Mouse (Mus musculus): ENCODE measurements around the gene Cep55.

Gene Cep55

DNA sequence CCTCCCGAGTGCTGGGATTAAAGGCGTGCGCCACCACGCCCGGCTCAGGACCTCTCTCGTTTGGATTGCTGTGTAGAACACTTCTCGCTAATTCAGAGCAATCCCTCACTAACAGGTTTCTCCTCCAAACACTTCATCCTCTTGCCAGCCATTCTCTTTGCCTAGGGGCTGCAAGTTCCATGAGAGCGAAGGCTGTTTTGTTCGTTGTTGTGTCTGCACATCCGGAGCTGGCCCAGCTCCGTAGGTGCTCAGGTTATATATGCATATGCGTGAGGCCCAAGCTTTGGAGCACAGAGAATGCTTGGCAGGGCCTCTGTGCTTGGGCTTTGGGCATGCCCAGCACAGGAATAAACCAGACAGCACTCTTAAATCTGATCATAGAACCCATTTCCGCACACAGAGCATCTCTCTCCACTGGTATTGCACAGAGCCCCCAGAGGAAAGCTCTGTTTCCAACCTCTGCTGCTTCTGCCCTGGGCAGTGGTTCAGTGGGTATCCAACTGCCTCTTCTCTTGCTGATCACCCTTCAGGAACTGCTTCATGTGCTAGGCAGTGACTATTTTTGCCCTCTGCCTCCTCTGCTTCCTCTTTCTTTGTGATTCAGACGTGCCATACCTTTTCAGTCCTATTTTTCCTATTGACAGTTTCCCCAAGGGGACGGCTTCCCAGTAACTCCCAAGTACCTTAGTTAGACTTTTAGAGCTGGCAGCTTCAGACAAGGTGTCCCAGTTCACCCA, 54.9 kb downstream of the Cep55 start:
- DNase-seq, result no peak

DNA sequence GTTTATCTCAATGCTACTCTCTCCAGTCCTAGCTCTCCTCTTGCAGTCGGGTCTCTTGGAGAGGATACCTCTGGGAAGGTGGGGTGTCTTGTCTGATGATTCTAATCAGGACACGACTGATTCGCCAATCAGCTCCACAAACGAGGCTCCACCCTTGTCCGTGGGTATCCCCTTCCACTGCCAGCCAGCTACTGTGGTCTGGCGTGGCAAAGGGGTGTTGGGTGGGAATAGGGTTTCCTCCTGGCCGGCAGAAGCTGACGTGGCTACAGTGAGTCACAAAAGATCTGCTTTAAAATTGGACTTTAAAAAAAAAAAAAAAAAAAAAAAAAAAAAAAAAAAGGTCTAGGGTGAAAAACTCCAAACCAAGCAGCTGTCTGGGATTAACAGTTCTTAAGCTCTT, 56.2 kb downstream of the Cep55 start:
- DNase-seq, result no peak

DNA sequence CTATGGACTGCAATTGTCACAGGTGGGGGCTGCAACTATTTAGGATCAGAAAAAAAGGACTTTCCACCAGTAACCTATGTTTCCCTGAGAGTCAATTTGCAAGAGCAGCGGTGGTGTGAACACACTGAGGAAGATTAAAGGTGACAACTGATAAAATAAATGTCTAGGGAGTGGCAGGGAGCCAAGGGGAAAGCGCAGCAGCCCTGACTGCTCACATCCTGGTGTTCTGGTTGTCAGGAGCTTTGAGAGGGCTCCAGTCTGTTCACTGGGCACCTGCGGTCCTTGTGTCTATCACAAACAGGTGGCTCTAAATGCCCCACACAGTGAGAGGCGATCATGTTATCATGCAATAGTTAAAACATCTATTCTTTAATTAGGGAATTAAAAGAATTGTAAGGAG, 57.8 kb downstream of the Cep55 start:
- DNase-seq, result no peak

DNA sequence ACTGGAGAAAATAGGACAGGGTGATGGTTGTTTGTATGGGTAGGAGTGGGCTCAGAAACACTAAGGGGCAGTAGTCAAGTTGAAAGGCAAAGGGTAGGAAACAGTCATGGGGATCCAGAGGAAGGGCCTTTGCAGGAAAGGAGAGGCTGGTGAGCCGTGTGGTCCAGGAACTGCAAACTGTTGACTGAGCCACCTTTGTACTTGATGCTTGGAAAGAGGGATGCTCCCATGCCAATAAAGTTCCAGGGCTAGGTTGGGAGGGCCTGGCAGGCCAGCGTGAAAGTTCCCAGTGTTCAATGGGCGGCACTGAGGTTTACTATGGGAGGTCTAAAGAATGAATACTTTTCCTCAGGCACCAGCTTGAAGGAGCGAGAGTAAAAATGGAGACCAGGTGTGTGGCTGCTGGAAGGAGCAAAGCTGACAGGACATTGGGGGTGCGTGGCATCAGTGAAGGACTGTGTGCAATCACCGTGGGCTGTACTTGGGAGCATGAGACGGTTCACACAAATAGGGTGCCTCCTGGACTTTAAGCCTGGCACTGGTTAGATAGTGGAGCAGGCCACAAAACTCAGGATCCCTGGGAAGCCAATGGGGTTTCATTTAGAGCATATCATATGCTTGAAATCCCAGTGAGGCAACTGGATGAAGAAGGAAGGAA, 60.2 kb downstream of the Cep55 start:
- DNase-seq, result no peak

DNA sequence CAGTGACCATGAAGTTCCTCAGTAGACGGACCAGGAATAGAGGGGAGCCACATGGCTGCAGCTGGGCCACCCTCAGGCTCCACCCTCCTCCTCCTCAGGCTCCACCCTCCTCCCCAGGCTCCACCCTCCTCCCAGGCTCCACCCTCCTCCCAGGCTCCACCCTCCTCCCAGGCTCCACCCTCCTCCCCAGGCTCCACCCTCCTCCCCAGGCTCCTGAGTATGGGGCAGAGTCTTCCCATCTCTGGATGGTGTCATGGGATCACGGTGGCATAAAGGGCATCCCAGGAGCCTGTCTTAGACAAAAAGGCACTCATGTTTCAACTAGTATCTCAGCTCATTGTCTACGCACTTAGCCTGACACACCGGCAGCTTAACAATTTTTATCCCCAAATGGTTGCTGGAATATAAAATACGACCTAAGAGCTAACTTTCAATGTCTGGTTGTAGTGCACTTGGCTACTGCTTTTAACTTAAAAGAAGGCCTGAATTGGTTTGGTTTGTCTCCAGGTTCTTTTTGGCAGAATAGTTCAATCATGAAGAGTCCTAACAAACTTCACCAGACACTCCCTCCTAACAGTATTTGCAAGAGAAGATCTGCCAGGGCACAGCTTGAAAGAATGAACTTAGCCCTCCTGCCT, 65.4 kb downstream of the Cep55 start:
- DNase-seq, result peak; percentile 40

DNA sequence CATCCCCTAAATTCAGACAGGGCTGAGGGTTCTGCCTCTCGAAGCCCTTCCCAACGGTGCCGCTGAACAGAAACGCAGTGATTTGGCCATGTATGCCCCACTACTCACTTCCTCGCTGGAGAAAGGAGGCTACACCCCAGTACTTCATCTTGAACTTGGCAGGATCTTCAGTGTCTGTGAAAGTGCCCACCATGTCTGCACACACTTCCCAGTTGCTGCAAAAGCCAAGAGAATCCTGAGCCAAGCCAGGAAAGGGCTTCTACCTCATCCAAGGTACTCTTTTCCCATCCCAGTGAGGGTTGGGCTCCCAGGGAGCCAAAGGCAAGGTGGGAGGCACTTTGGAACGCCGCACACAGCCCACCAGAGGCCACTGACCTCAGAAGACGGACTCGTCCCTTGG, 69.1 kb downstream of the Cep55 start:
- DNase-seq, result no peak
